Mouse (Mus musculus) brain, embryonic 14.5 days (tissue): ENCODE measurements around the gene Jarid2.
"Not testable (repeated sequence)": the region's sequence is repeated elsewhere in the genome, so short reads cannot be mapped to it uniquely, and the experiment has no call there.

ENCODE experiments used
- CTCF ChIP-seq: fragments of 200-500 bp; IDR thresholded peaks from 2 replicates; pipeline ENCODE4 v1.5.1; 2012; ENCODE audit warnings: inconsistent platforms, mild to moderate bottlenecking, moderate library complexity, borderline replicate concordance; ENCODE audit not compliant: insufficient read depth, insufficient read length; ENCODE audit errors: extremely low read depth
- POLR2A ChIP-seq: fragments of 200-500 bp; IDR thresholded peaks from 2 replicates; pipeline ENCODE4 v1.6.1; 2012; ENCODE audit warnings: mild to moderate bottlenecking, inconsistent platforms, borderline replicate concordance; ENCODE audit not compliant: poor library complexity, insufficient read depth, insufficient read length, severe bottlenecking; ENCODE audit errors: extremely low read depth

GRCm38 (mm10) chr13:44869418-44870119, 140.3 kb downstream of the Jarid2 start:
- not testable (repeated sequence) for TF ChIP-seq POLR2A, CTCF
